ENCODE assay signal across 8 mouse cellular contexts in the genomic region with DNA sequence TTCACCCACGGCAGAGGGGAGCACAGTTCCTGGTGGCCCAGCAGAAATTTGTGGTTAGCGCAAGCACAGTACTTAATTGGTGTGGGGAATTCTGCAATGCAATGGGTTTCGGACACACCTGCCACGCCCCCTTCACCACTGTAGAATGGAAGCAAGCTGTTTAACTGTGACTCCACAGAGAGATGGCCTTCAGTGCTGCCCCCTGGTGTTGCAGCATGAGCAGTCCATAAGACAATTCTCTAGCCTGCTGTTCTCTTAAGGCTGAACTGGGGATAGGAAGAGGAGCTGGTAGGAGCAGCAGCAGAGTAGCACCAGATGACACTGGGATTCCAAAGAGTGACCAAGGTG.
DNase-seq lines count a peak whose midpoint lies in the region; ATAC-seq and TF ChIP-seq lines count a peak whose summit lies in the region.

No protein-coding gene starts in this region.

- H3K27me3 ChIP-seq in ES-Bruce4 (ENCODE audit: control insufficient read depth, insufficient read depth, low read length, poor library complexity, severe bottlenecking), result no peaks in the 10 kb centered on the region
- no peaks in the 10 kb centered on the region for H3K27me3 ChIP-seq in heart, embryonic 16.5 days (ENCODE audit: control insufficient read depth, insufficient read depth, low read length)
- H3K27me3 ChIP-seq in liver, embryonic 14.5 days (ENCODE audit: control insufficient read depth, insufficient read depth, low read length), result no peaks in the 10 kb centered on the region

- 0 out of 2 replicates have a peak overlapping the region, but pooled peaks have one; percentile 41 for H3K4me2 ChIP-seq in heart, embryonic 16.5 days (ENCODE audit: low read depth, low read length)
- no peak overlapping the region for H3K4me2 ChIP-seq in liver, embryonic 14.5 days (ENCODE audit: low read depth)

- TF ChIP-seq CTCF in ES-Bruce4 (IDR thresholded peaks at IDR 0.05; ENCODE audit: low read depth, low read length), result peak; percentile 87
- TF ChIP-seq CTCF in liver, embryonic 14.5 days (IDR thresholded peaks at IDR 0.05; ENCODE audit: low read depth), result peak; percentile 68
- TF ChIP-seq CTCF in olfactory bulb, adult 2 months (IDR thresholded peaks at IDR 0.05; ENCODE audit: insufficient read depth, low read depth, low read length), result peak; percentile 32; the same call in 1 of the 2 replicates

- TF ChIP-seq EP300 in ES-Bruce4 (IDR thresholded peaks at IDR 0.05; ENCODE audit: insufficient read depth, low read depth, low read length), result no peak
- no peak for TF ChIP-seq EP300 in liver, embryonic 14.5 days (IDR thresholded peaks at IDR 0.05; ENCODE audit: low read depth)

- no peak overlapping the region for H3K27ac ChIP-seq in ES-Bruce4 (ENCODE audit: insufficient read depth, low read length)
- no peak overlapping the region for H3K27ac ChIP-seq in brown adipose tissue, adult 24 weeks (replicated peaks; ENCODE audit: low read depth, low read length)
- no peak overlapping the region for H3K27ac ChIP-seq in heart, embryonic 16.5 days (ENCODE audit: low read length)
- H3K27ac ChIP-seq in liver, embryonic 14.5 days, result no peak overlapping the region
- no peak overlapping the region for H3K27ac ChIP-seq in olfactory bulb, adult 2 months (ENCODE audit: insufficient read depth, low read depth, low read length)

- DNase-seq in fibroblast of lung, adult 2 months (ENCODE audit: low read depth), result peak; percentile 46
- DNase-seq in kidney, postnatal 14 days, result peak; percentile 79
- peak in 2 of 3 experiments; percentile 6 to 10 for DNase-seq in liver, embryonic 14.5 days (ENCODE audit: low read depth in 3 of 3, low spot score in 3 of 3)
- DNase-seq in thymus, postnatal 4 days, result peak; percentile 67

- TF ChIP-seq POLR2A in ES-Bruce4 (IDR thresholded peaks at IDR 0.05; ENCODE audit: insufficient read depth, low read length), result no peak
- no peak for TF ChIP-seq POLR2A in olfactory bulb, adult 2 months (IDR thresholded peaks at IDR 0.05; ENCODE audit: insufficient read depth, low read depth, low read length)

- WGBS in heart, embryonic 16.5 days, result 50% methylated on average over 4 of the region's 4 CpGs
- WGBS in liver, embryonic 14.5 days (ENCODE audit: insufficient replicate concordance), result 49% methylated on average over 4 of the region's 4 CpGs
- WGBS in olfactory bulb, adult 2 months, result 9% methylated on average over 4 of the region's 4 CpGs

- no peaks in the 10 kb centered on the region for H3K4me1 ChIP-seq in ES-Bruce4 (ENCODE audit: control insufficient read depth, insufficient read depth, low read length)
- H3K4me1 ChIP-seq in brown adipose tissue, adult 24 weeks (ENCODE audit: control insufficient read depth, insufficient read depth, insufficient read length, low read length), result no peaks in the 10 kb centered on the region
- H3K4me1 ChIP-seq in heart, embryonic 16.5 days (ENCODE audit: control insufficient read depth, insufficient read depth, low read length), result no peaks in the 10 kb centered on the region
- H3K4me1 ChIP-seq in liver, embryonic 14.5 days (replicated peaks; ENCODE audit: control insufficient read depth in 2 of 2, insufficient read depth in 2 of 2, low read length in 1 of 2), result no peaks in the 10 kb centered on the region
- peaks cover 4% of the 10 kb centered on the region; the same call in 1 of the 2 replicates for H3K4me1 ChIP-seq in olfactory bulb, adult 2 months (ENCODE audit: control insufficient read depth, insufficient read depth, low read length)

- no peak overlapping the region for H3K9ac ChIP-seq in ES-Bruce4 (ENCODE audit: low read depth, poor library complexity, severe bottlenecking)
- H3K9ac ChIP-seq in heart, embryonic 16.5 days (ENCODE audit: low read length), result no peak overlapping the region
- H3K9ac ChIP-seq in liver, embryonic 14.5 days (replicated peaks), result no peak overlapping the region

- no peak for ATAC-seq in heart, embryonic 16.5 days (replicated peaks; ENCODE audit: extremely low read depth, insufficient read depth, low FRiP score)
- peak; percentile 41; the same call in 1 of the 2 replicates for ATAC-seq in liver, embryonic 14.5 days (ENCODE audit: insufficient read depth)

- H3K9me3 ChIP-seq in ES-Bruce4 (replicated peaks; ENCODE audit: control insufficient read depth, insufficient read depth, low read length, poor library complexity, severe bottlenecking), result no peaks in the 10 kb centered on the region
- H3K9me3 ChIP-seq in heart, embryonic 16.5 days (replicated peaks; ENCODE audit: control insufficient read depth, low read length), result no peaks in the 10 kb centered on the region
- no peaks in the 10 kb centered on the region for H3K9me3 ChIP-seq in liver, embryonic 14.5 days (ENCODE audit: control insufficient read depth, low read length)

- H3K4me3 ChIP-seq in ES-Bruce4 (ENCODE audit: low read depth, low read length), result no peak overlapping the region
- H3K4me3 ChIP-seq in brown adipose tissue, adult 24 weeks (ENCODE audit: insufficient read depth, low read depth, low read length), result peak overlapping the region; percentile 39; the same call in 1 of the 2 replicates
- H3K4me3 ChIP-seq in heart, embryonic 16.5 days (ENCODE audit: low read length), result no peak overlapping the region
- H3K4me3 ChIP-seq in liver, embryonic 14.5 days (ENCODE audit: insufficient read depth in 1 of 2, low read depth in 2 of 2, low read length in 2 of 2), result no peak overlapping the region
- peak overlapping the region; percentile 9; the same call in 1 of the 2 replicates for H3K4me3 ChIP-seq in olfactory bulb, adult 2 months (ENCODE audit: insufficient read depth, low read depth, low read length)

- H3K36me3 ChIP-seq in ES-Bruce4 (ENCODE audit: control insufficient read depth, insufficient read depth, low read length, poor library complexity, severe bottlenecking), result no peaks in the 10 kb centered on the region
- no peaks in the 10 kb centered on the region for H3K36me3 ChIP-seq in heart, embryonic 16.5 days (ENCODE audit: control insufficient read depth, insufficient read depth)
- no peaks in the 10 kb centered on the region for H3K36me3 ChIP-seq in liver, embryonic 14.5 days (replicated peaks; ENCODE audit: control insufficient read depth, insufficient read depth, low read depth)

Comparison
In these comparisons a context has a peak if more than half of its experiments do, and no peak if none do; other contexts are left out.
1. H3K4me3 ChIP-seq: peak in brown adipose tissue, adult 24 weeks (single experiment) and olfactory bulb, adult 2 months (single experiment); none in ES-Bruce4 (single experiment), heart, embryonic 16.5 days (single experiment) and liver, embryonic 14.5 days (0 of 2).
2. CTCF ChIP-seq: peak in every context shown above with its lines; median percentile 87 in ES-Bruce4; 68 in liver, embryonic 14.5 days; 32 in olfactory bulb, adult 2 months.
3. DNase-seq: peak in every context shown above with its lines; median percentile 79 in kidney, postnatal 14 days; 67 in thymus, postnatal 4 days; 46 in fibroblast of lung, adult 2 months; 8 in liver, embryonic 14.5 days.